Mouse (Mus musculus) limb, embryonic 13.5 days (tissue): ENCODE data around the gene Lhfpl3. TPM values are rescaled to one million over a fixed set of nuclear protein-coding genes. Genes with fewer than 3 reads are reported as not detected.

Experiments
- ATAC-seq: fragments of 200-750 bp; cut with Nextera tagmentation; 2 replicates; pipeline ENCODE4 v1.8.0; 2017; ENCODE audit warnings: low read depth, moderate number of reproducible peaks, moderate TSS enrichment; ENCODE audit not compliant: low FRiP score
- H3K27ac ChIP-seq: fragments of 300-500 bp; sonication (generic); 2 replicates; pipeline ENCODE4 v1.5.1; 2015; ENCODE audit warnings: inconsistent platforms, mild to moderate bottlenecking, moderate library complexity
- H3K27me3 ChIP-seq: fragments of 300-500 bp; sonication (generic); 2 replicates; pipeline ENCODE4 v1.6.1; 2015; ENCODE audit warnings: mild to moderate bottlenecking, inconsistent platforms
- H3K36me3 ChIP-seq: fragments of 300-500 bp; sonication (generic); 2 replicates; pipeline ENCODE4 v1.6.1; 2015; ENCODE audit warnings: inconsistent platforms, mild to moderate bottlenecking, moderate library complexity
- H3K4me1 ChIP-seq: fragments of 300-500 bp; sonication (generic); 2 replicates; pipeline ENCODE4 v1.6.1; 2015; ENCODE audit warnings: inconsistent platforms
- H3K4me2 ChIP-seq: fragments of 300-500 bp; sonication (generic); replicated peaks from 2 replicates; pipeline ENCODE4 v1.6.1; 2015; ENCODE audit warnings: inconsistent platforms, mild to moderate bottlenecking, moderate library complexity
- H3K4me3 ChIP-seq: fragments of 300-500 bp; sonication (generic); 2 replicates; pipeline ENCODE4 v1.5.1; 2015; ENCODE audit warnings: moderate library complexity, mild to moderate bottlenecking, inconsistent platforms
- H3K9ac ChIP-seq: fragments of 300-500 bp; sonication (generic); 2 replicates; pipeline ENCODE4 v1.6.1; 2015; ENCODE audit warnings: mild to moderate bottlenecking, inconsistent platforms
- H3K9me3 ChIP-seq: fragments of 300-500 bp; sonication (generic); 2 replicates; pipeline ENCODE4 v1.6.1; 2016; ENCODE audit warnings: inconsistent platforms
- WGBS: fragments of 180-500 bp; shearing (Covaris S2); methylation state at CpG from one replicate; pipeline ENCODE4 v1.1.7; 2015; 5-methylcytosine and 5-hydroxymethylcytosine counted together
- polyA plus RNA-seq: library from polyadenylated mRNA; unstranded; fragments of >200 nt; fragmentation: Nextera tagmentation; extraction: Ambion mirVana; gene quantifications from 2 replicates; pipeline ENCODE4 v1.2.1, GENCODE M21; 2015

Gene Lhfpl3
- polyA plus RNA-seq, 1 experiment from 2014 or later, result 1.3 TPM

- WGBS, result 92% methylated on average over 5 of the region's 5 CpGs
- Histone ChIP-seq H3K4me1 (no peaks in the 10 kb centered on the region), H3K27ac (no peak overlapping the region), H3K27me3 (no peaks in the 10 kb centered on the region), H3K9ac (no peak overlapping the region), H3K36me3 (no peaks in the 10 kb centered on the region), H3K4me2 (no peak overlapping the region), H3K9me3 (no peaks in the 10 kb centered on the region), H3K4me3 (no peak overlapping the region)
- no peak for ATAC-seq
These were observed 297.0 kb downstream of the Lhfpl3 start for GRCm38 (mm10) chr5:23042862-23043261.

GRCm38 (mm10) chr5:23049083-23049663 lies 303.3 kb downstream of the Lhfpl3 start:
- no peaks in the 10 kb centered on the region for H3K36me3 ChIP-seq
- H3K4me2 ChIP-seq, result no peak overlapping the region
- no peak for ATAC-seq
- H3K9me3 ChIP-seq, result no peaks in the 10 kb centered on the region
- no peak overlapping the region for H3K4me3 ChIP-seq
- no peaks in the 10 kb centered on the region for H3K4me1 ChIP-seq
- no peak overlapping the region for H3K27ac ChIP-seq
- WGBS, result 68% methylated on average over 7 of the region's 7 CpGs
- no peaks in the 10 kb centered on the region for H3K27me3 ChIP-seq
- no peak overlapping the region for H3K9ac ChIP-seq

- no peaks in the 10 kb centered on the region for H3K27me3 ChIP-seq
- H3K4me2 ChIP-seq, result no peak overlapping the region
- no peak overlapping the region for H3K4me3 ChIP-seq
- no peaks in the 10 kb centered on the region for H3K4me1 ChIP-seq
- H3K36me3 ChIP-seq, result no peaks in the 10 kb centered on the region
- H3K27ac ChIP-seq, result no peak overlapping the region
- WGBS, result 85% methylated on average over 5 of the region's 5 CpGs
- no peak for ATAC-seq
- no peak overlapping the region for H3K9ac ChIP-seq
- no peaks in the 10 kb centered on the region for H3K9me3 ChIP-seq
These were observed 305.6 kb downstream of the Lhfpl3 start for GRCm38 (mm10) chr5:23051458-23051857.

- WGBS, result 85% methylated on average over 1 of the region's 1 CpGs
- Histone ChIP-seq H3K9me3 (no peaks in the 10 kb centered on the region), H3K27ac (no peak overlapping the region), H3K4me3 (no peak overlapping the region), H3K4me2 (no peak overlapping the region), H3K9ac (no peak overlapping the region), H3K36me3 (no peaks in the 10 kb centered on the region), H3K4me1 (no peaks in the 10 kb centered on the region), H3K27me3 (no peaks in the 10 kb centered on the region)
- no peak for ATAC-seq
These were observed 349.0 kb downstream of the Lhfpl3 start for GRCm38 (mm10) chr5:23094894-23095293.

- H3K36me3 ChIP-seq, result no peaks in the 10 kb centered on the region
- no peak overlapping the region for H3K9ac ChIP-seq
- no peaks in the 10 kb centered on the region for H3K9me3 ChIP-seq
- H3K4me1 ChIP-seq, result no peaks in the 10 kb centered on the region
- H3K27me3 ChIP-seq, result no peaks in the 10 kb centered on the region
- 46% methylated on average over 2 of the region's 2 CpGs for WGBS
- ATAC-seq, result no peak
- H3K27ac ChIP-seq, result no peak overlapping the region
- H3K4me2 ChIP-seq, result no peak overlapping the region
- H3K4me3 ChIP-seq, result no peak overlapping the region
These were observed 360.7 kb downstream of the Lhfpl3 start for GRCm38 (mm10) chr5:23106536-23106935.

GRCm38 (mm10) chr5:23111307-23111706 lies 365.4 kb downstream of the Lhfpl3 start:
- 88% methylated on average over 6 of the region's 6 CpGs for WGBS
- H3K36me3 ChIP-seq, result no peaks in the 10 kb centered on the region

GRCm38 (mm10) chr5:23114249-23114648 lies 368.4 kb downstream of the Lhfpl3 start:
- Histone ChIP-seq H3K4me2 (no peak overlapping the region), H3K9me3 (no peaks in the 10 kb centered on the region), H3K36me3 (no peaks in the 10 kb centered on the region), H3K4me3 (no peak overlapping the region), H3K27ac (no peak overlapping the region), H3K9ac (no peak overlapping the region), H3K4me1 (no peaks in the 10 kb centered on the region), H3K27me3 (no peaks in the 10 kb centered on the region)
- WGBS, result 90% methylated on average over 4 of the region's 4 CpGs
- no peak for ATAC-seq

More at GRCm38 (mm10) chr5:23111307-23111706, 365.4 kb downstream of the Lhfpl3 start:
- H3K9me3 ChIP-seq, result no peaks in the 10 kb centered on the region
- H3K9ac ChIP-seq, result no peak overlapping the region
- H3K4me2 ChIP-seq, result no peak overlapping the region
- H3K27me3 ChIP-seq, result no peaks in the 10 kb centered on the region
- no peak for ATAC-seq
- no peaks in the 10 kb centered on the region for H3K4me1 ChIP-seq
- no peak overlapping the region for H3K4me3 ChIP-seq
- H3K27ac ChIP-seq, result no peak overlapping the region

GRCm38 (mm10) chr5:23126851-23127250 lies 381.0 kb downstream of the Lhfpl3 start:
- Histone ChIP-seq H3K27me3 (no peaks in the 10 kb centered on the region), H3K4me2 (no peak overlapping the region), H3K4me1 (no peaks in the 10 kb centered on the region), H3K27ac (no peak overlapping the region), H3K36me3 (no peaks in the 10 kb centered on the region), H3K9me3 (no peaks in the 10 kb centered on the region), H3K9ac (no peak overlapping the region), H3K4me3 (no peak overlapping the region)
- no peak for ATAC-seq
- 70% methylated on average over 2 of the region's 2 CpGs for WGBS

- 33% methylated on average over 9 of the region's 9 CpGs for WGBS
- H3K4me2 ChIP-seq, result no peak overlapping the region
- ATAC-seq, result no peak
- no peaks in the 10 kb centered on the region; the same call in 1 of the 2 replicates for H3K9me3 ChIP-seq
- no peak overlapping the region for H3K27ac ChIP-seq
- no peak overlapping the region for H3K4me3 ChIP-seq
- H3K27me3 ChIP-seq, result no peaks in the 10 kb centered on the region
- no peaks in the 10 kb centered on the region for H3K36me3 ChIP-seq
- peaks cover 15% of the 10 kb centered on the region; the same call in 1 of the 2 replicates for H3K4me1 ChIP-seq
- H3K9ac ChIP-seq, result no peak overlapping the region
These were observed 394.5 kb downstream of the Lhfpl3 start for GRCm38 (mm10) chr5:23140183-23140921.

- WGBS, result 74% methylated on average over 4 of the region's 4 CpGs
- Histone ChIP-seq H3K27me3 (no peaks in the 10 kb centered on the region), H3K27ac (no peak overlapping the region), H3K4me1 (no peaks in the 10 kb centered on the region), H3K36me3 (no peaks in the 10 kb centered on the region), H3K4me3 (no peak overlapping the region), H3K9ac (no peak overlapping the region), H3K9me3 (no peaks in the 10 kb centered on the region), H3K4me2 (no peak overlapping the region)
- ATAC-seq, result no peak
These were observed 407.4 kb downstream of the Lhfpl3 start for GRCm38 (mm10) chr5:23153210-23153609.

GRCm38 (mm10) chr5:23154439-23154838 lies 408.6 kb downstream of the Lhfpl3 start:
- Histone ChIP-seq H3K27me3 (no peaks in the 10 kb centered on the region), H3K27ac (no peak overlapping the region), H3K4me3 (no peak overlapping the region), H3K4me1 (no peaks in the 10 kb centered on the region), H3K36me3 (no peaks in the 10 kb centered on the region), H3K4me2 (no peak overlapping the region), H3K9ac (no peak overlapping the region), H3K9me3 (no peaks in the 10 kb centered on the region)
- ATAC-seq, result no peak
- WGBS, result 89% methylated on average over 1 of the region's 1 CpGs

GRCm38 (mm10) chr5:23165947-23166350 lies 420.1 kb downstream of the Lhfpl3 start:
- 38% methylated on average over 6 of the region's 6 CpGs for WGBS
- ATAC-seq, result no peak
- no peaks in the 10 kb centered on the region for H3K4me1 ChIP-seq

GRCm38 (mm10) chr5:23166658-23167057 lies 420.8 kb downstream of the Lhfpl3 start:
- Histone ChIP-seq H3K4me2 (no peak overlapping the region), H3K4me3 (no peak overlapping the region), H3K9ac (no peak overlapping the region), H3K27me3 (no peaks in the 10 kb centered on the region), H3K27ac (no peak overlapping the region), H3K9me3 (no peaks in the 10 kb centered on the region), H3K4me1 (no peaks in the 10 kb centered on the region), H3K36me3 (no peaks in the 10 kb centered on the region)
- no peak for ATAC-seq
- WGBS, result 89% methylated on average over 1 of the region's 1 CpGs

More at GRCm38 (mm10) chr5:23165947-23166350, 420.1 kb downstream of the Lhfpl3 start:
- Histone ChIP-seq H3K27ac (no peak overlapping the region), H3K9ac (no peak overlapping the region), H3K4me2 (no peak overlapping the region), H3K27me3 (no peaks in the 10 kb centered on the region), H3K4me3 (no peak overlapping the region), H3K9me3 (no peaks in the 10 kb centered on the region), H3K36me3 (no peaks in the 10 kb centered on the region)
